Mouse (Mus musculus) bone marrow macrophage, adult 2 months (primary cell): ENCODE data around the gene Dlec1. TPM values are rescaled to one million over a fixed set of nuclear protein-coding genes. Genes with fewer than 3 reads are reported as not detected.

Experiments
- H3K27ac ChIP-seq: 2 replicates; pipeline ENCODE4 v1.5.1; 2012; ENCODE audit warnings: low read depth, low read length; ENCODE audit not compliant: insufficient read depth
- H3K4me1 ChIP-seq: 2 replicates; pipeline ENCODE4 v1.6.1; 2012; ENCODE audit warnings: low read length; ENCODE audit not compliant: control insufficient read depth, insufficient read depth
- H3K4me3 ChIP-seq: 2 replicates; pipeline ENCODE4 v1.5.1; 2012; ENCODE audit warnings: mild to moderate bottlenecking, low read length, moderate library complexity; ENCODE audit not compliant: insufficient read depth
- CTCF ChIP-seq: IDR thresholded peaks from 2 replicates; pipeline ENCODE4 v1.5.1; 2012; ENCODE audit warnings: low read depth, mild to moderate bottlenecking, low read length, moderate library complexity
- POLR2A ChIP-seq: IDR thresholded peaks from 2 replicates; pipeline ENCODE4 v1.6.1; 2012; ENCODE audit warnings: mild to moderate bottlenecking, low read depth, low read length, borderline replicate concordance
- polyA plus RNA-seq: library from polyadenylated mRNA; stranded (reverse); fragments of >200 nt; gene quantifications from 2 replicates; pipeline ENCODE4 v1.2.4, GENCODE M21; 2012; ENCODE audit not compliant: missing spikeins, insufficient read depth, insufficient read length

Dlec1 gene
- polyA plus RNA-seq, 1 experiment = not detected

GRCm38 (mm10) chr9:119070173-119070825 lies 32.0 kb upstream of the Dlec1 start:
- no peak for TF ChIP-seq POLR2A
- TF ChIP-seq CTCF = no peak
- Histone ChIP-seq H3K4me1 (peaks cover 15% of the 10 kb centered on the region), H3K4me3 (no peak overlapping the region), H3K27ac (no peak overlapping the region)

- TF ChIP-seq POLR2A (no peak), CTCF (no peak)
- Histone ChIP-seq H3K4me1 (peaks cover 20% of the 10 kb centered on the region), H3K27ac (no peak overlapping the region), H3K4me3 (no peak overlapping the region)
These were observed 30.5 kb upstream of the Dlec1 start for GRCm38 (mm10) chr9:119071786-119072185.

GRCm38 (mm10) chr9:119073184-119073895 lies 28.9 kb upstream of the Dlec1 start:
- no peak for TF ChIP-seq CTCF
- TF ChIP-seq POLR2A = no peak
- no peak overlapping the region for H3K27ac ChIP-seq
- no peak overlapping the region for H3K4me3 ChIP-seq
- peaks cover 20% of the 10 kb centered on the region for H3K4me1 ChIP-seq

- H3K4me3 ChIP-seq = no peak overlapping the region
- peaks cover 20% of the 10 kb centered on the region for H3K4me1 ChIP-seq
- H3K27ac ChIP-seq = peak overlapping the region; percentile 79
- TF ChIP-seq POLR2A = no peak
- no peak for TF ChIP-seq CTCF
These were observed 26.6 kb upstream of the Dlec1 start for GRCm38 (mm10) chr9:119075685-119076084.

GRCm38 (mm10) chr9:119080040-119080675 lies 22.1 kb upstream of the Dlec1 start:
- Histone ChIP-seq H3K4me1 (peaks cover 11% of the 10 kb centered on the region), H3K4me3 (no peak overlapping the region), H3K27ac (no peak overlapping the region)
- TF ChIP-seq POLR2A (no peak), CTCF (no peak)

- Histone ChIP-seq H3K27ac (no peak overlapping the region), H3K4me1 (no peaks in the 10 kb centered on the region), H3K4me3 (no peak overlapping the region)
- TF ChIP-seq POLR2A = no peak
- no peak for TF ChIP-seq CTCF
These were observed 20.2 kb upstream of the Dlec1 start for GRCm38 (mm10) chr9:119082039-119082438.

GRCm38 (mm10) chr9:119082656-119083430 lies 19.4 kb upstream of the Dlec1 start:
- H3K27ac ChIP-seq = no peak overlapping the region
- no peak for TF ChIP-seq POLR2A
- no peak for TF ChIP-seq CTCF

GRCm38 (mm10) chr9:119083966-119084365 lies 18.3 kb upstream of the Dlec1 start:
- Histone ChIP-seq H3K4me1 (peaks cover 2% of the 10 kb centered on the region; the same call in 1 of the 2 replicates), H3K27ac (no peak overlapping the region), H3K4me3 (no peak overlapping the region)
- TF ChIP-seq POLR2A = no peak

More at GRCm38 (mm10) chr9:119082656-119083430, 19.4 kb upstream of the Dlec1 start:
- H3K4me3 ChIP-seq = no peak overlapping the region
- H3K4me1 ChIP-seq = peaks cover 1% of the 10 kb centered on the region; the same call in 1 of the 2 replicates

GRCm38 (mm10) chr9:119086451-119086850 lies 15.8 kb upstream of the Dlec1 start:
- H3K4me3 ChIP-seq = no peak overlapping the region
- H3K27ac ChIP-seq = no peak overlapping the region
- TF ChIP-seq POLR2A = no peak
- TF ChIP-seq CTCF = no peak
- peaks cover 2% of the 10 kb centered on the region; the same call in 1 of the 2 replicates for H3K4me1 ChIP-seq
